Mouse (Mus musculus) cerebellum, adult 8-10 months (tissue): Measurements from ENCODE around the gene Zswim4.

Source experiments
- DNase-seq: peaks from one replicate; pipeline ENCODE4 v3.0.0; 2022

Zswim4 gene

DNA sequence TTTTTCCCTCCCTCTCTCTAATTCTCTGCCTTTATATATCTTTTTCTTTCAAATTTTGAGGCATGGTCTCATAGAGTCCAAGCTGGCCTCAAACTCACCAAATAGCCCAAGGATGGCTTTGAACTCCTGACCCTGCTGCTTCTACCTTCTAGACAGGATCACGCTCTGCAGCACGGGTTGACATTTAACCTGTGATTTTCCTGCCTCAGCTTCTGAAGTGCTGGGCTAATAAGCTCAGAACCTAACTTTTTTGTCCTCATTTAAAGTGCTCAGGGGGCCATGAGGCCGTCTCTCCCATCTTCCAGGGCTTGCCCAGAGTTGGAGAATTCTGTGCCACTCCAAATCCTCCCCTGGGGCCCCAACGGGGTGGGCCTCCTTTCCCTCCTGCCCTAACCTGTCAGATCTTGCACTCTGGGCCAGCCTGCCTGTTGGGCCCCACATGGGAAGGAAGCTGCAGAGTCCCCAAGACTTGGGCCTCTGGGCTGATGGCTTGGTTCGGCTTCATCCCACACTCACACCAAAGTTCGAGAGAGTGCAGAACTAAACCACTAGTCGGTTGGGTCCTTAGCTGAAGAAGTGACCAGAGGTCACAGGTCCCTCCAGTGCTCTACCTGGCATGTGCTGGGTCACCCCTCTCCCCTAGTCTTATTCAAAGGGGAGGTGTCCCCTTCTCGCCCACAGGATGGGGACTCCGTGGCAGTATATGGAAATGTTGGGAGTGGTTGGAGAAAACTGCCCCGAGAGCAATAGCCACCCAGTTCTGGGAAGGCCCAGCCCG lies 37.3 kb downstream of the Zswim4 start:
- DNase-seq: no peak

DNA sequence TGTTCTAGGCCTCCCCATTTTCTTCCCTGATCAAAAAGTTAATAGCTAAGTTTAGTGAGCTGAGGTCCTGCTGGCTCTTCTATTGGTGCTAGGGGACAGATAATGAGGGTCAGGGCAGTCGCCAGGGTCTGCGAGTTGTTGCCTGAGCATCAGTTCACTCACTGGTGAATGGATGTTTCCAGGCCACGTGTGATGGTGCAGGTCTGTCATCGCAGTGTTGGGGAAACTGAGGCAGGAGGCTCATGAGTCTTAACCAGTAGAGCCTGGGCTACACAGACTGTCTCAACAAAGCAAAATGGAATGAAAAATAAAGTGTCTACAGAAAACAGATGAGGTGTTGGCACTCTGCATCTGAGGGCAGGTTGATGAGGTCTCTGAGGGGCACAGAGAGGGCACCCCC lies 38.0 kb downstream of the Zswim4 start:
- DNase-seq: no peak

DNA sequence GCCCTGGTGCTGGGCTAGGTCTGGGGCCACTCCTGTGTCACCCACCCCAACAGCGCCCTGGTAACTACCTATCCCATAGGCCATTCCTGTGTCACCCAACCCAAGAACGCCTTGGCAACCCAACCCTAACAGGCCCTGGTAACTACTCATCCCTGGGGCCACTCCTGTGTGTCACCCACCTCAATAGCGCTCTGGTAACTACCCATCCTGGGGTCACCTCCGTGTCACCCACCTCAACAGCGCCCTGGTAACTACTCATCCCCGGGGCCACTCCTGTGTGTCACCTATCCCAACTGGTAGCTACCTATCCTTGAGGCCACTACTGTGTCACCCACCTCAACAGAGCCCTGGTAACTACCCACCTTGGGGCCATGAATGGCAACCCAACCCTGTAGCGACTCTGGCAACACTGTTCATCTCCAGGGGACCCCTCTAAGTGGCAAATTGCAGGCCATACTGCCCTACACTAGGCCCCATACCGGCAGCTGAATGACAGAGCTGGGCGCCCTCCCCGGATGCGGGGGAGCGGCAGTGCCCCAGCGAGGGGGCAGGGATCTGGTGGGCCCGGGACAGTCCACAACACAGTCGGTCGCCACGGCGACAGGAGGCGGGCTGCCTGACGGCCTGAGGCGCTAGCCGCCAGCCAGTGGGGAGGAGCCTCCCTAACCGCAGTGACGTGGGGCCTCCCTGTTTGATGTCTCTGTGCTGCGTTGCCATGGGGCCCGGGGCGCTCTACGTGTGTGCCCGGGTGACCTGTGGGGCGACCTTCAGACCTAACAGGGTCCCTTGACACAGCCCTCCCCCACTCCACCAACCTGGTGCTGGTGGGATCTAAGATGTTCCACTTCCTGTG lies 38.7 kb downstream of the Zswim4 start:
- no peak for DNase-seq

DNA sequence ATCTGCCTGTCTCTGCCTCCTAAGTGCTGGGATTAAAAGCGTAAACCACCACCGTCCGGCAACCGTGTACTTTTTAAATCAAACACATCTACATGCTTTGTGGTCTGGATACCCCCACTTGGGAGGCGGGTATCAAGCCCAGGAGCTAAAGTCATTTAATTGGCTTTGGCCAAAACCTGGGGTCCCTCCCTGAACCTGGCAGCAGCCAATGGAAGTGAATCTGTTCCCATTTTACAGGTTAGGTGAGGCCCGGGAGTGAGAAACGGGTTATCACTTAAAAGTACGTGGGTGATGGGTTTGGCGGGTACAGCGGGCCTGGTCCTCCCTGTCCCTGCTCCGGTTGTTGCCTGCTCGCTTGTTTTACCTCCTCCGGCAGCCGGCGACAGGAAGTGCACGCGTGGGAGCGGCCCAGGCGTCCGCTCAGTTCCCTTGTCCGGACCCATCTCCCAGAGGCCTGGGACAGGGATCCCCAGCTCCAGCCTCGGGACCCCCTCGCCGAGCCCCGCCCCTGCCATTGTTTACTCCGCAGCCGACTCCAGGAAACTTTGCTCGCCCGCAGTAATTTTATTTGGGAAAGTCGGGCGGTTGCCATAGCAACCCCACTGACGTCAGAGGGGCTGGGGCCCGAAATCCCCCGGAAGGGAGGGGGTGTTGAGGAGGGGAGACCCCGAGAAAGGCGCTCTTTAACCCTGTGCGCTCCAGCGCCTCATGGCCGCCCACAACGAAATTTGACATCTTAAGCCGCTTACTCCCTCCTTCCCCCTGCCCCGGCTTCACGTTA lies 39.5 kb downstream of the Zswim4 start:
- no peak for DNase-seq

GRCm38 (mm10) chr8:84194224-84194743 lies 42.6 kb downstream of the Zswim4 start:
- no peak for DNase-seq

DNA sequence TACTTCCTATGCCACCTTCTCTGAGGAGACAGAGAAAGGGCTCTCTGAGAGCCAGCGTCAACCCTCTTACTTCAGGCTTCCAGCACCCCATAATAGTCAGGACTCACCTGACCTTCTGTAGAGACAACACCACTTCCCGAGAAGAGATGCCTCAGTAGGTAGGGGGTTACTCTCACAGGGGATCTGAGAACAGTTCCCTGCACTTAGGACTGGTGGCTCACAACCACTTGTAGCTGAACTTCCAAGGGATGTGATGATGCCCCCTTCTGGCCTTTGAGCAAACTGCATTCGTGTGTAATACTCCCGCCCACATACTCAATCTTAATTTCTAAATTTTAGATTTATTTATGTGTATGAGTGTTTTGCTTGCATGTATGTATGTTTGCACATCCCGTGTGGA lies 43.3 kb downstream of the Zswim4 start:
- DNase-seq: no peak

DNA sequence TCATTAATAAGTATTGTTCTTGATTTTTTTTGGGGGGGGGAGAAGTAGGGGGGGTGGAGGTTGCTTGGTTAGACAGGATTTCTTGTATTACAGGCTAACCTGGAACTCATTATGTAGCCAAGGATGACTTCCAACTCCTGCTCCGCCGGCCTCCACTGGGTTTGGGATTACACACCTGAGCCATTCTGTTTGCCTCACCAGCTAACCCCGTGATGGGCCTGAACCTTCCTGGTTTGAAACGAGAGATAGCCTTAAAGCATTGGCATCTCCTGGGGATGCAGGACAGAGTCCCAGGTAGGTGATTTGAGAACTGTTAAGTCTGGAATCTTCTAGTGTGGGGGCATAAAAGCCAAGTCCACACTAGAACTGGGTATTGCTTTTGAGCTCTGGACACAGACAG lies 43.7 kb downstream of the Zswim4 start:
- DNase-seq: no peak

GRCm38 (mm10) chr8:84192555-84192954 lies 44.3 kb downstream of the Zswim4 start:
- no peak for DNase-seq

DNA sequence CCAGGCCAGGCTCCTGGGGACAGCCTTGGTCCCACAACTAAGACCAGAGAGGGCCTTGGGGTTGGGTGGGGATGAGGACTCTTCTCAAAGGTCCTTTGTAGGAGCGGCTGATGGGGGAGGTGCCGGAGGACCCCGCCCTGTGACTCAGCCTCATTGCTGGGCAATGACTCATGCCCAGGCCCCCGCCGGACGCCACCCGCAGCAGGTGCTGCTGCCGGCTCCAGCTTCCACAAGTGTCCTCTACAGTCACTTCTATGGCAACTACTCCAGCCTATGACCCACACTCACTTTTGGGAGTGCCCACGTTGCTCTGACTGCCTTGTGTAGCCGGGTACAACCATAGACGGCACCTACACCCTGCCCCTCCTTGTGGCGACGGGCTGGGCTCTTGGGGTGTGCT lies 44.8 kb downstream of the Zswim4 start:
- DNase-seq: no peak

DNA sequence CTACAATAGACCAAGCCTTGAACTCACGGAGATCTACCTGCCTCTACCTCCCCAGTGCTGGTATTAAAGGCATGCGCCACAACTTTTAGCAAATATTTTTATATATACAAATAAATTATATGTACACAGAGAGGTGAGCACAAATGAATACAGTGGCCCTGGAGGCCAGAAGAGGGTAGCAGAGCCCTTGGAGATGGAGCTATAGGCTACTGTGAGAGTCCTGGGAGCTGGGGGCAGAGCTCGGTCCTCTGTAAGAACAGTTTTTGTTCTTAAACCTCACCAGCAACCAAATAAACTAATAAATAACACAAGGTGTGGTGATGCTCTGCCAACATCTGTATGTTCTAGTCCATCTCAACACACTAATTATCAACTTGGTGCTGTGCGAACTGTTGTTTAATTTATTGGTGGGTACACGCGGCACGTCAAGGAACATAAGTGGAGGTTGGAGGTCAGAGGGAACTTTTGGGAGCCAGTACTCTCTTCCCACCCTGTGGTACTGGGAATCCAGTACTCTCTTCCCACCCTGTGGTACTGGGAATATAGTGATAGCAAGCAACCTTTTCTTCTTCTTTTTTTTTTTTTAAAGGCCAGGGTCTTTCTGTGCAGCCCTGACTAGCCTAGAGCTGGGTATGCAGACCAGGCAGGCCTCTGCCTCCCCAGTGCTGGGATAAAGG lies 46.5 kb downstream of the Zswim4 start:
- no peak for DNase-seq

- no peak for DNase-seq
These were observed 47.3 kb downstream of the Zswim4 start for GRCm38 (mm10) chr8:84189603-84190002.

GRCm38 (mm10) chr8:84188671-84189070 lies 48.2 kb downstream of the Zswim4 start:
- no peak for DNase-seq

DNA sequence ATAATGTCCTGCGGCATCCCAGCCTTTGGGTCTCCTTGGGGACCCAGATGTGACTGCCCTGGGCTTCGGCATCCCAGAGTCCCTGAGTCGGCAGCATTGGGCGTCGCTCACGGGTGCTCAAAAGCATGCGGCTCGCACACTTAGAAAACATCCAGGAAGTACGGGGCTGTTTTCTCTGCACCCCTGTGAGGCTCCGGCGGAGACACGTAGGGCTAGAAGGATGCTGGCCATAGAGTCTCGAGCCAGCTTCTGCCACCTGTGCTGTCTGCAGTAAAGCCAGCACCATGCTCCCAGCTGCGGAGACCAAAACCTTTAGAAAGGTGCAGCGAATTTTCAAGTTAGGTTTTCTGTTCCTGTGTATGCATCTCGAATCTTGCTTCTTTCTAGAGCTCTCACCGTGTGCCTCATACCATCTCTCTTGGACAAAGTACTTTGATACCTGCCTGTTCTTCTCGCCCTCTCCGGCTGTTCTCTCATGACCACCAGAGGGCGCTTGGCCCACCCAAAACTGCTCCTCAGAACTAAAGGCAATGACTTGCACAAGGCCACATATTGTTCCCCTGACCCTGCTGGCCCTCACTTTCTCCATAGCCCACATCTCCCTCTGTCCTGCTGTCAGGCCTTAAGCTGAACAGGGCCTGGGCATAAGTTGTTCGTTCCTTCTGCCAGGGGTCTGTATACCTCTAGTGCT lies 49.6 kb downstream of the Zswim4 start:
- DNase-seq: peak; percentile 67

DNA sequence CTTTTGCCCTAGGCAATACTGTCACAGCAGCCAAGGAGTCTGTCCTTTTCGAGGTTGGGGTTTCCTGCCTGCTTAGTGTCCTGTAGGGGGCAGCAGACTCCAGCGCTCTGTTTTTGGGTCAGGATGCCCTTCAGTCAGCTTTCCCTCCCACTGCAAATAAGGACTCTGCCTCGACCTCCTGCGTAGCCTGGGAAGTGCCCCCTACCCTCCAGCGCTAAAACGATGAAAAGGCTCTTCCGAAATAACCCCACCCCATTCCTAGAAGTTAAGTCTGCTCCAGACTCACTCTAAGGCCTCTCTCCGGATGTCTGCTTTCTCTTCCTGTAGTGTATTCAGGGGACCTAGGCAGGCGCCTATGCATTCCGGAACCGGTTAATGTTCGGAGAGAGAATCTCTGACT lies 50.3 kb downstream of the Zswim4 start:
- peak; percentile 80 for DNase-seq

- no peak for DNase-seq
These were observed 51.7 kb downstream of the Zswim4 start, which contains the start of gene Nanos3 for GRCm38 (mm10) chr8:84185117-84185516. Gene Nanos3, minus strand, starts transcription at chr8:84185217.

GRCm38 (mm10) chr8:84184085-84185043 lies 52.5 kb downstream of the Zswim4 start:
- peak; percentile 46 for DNase-seq

DNA sequence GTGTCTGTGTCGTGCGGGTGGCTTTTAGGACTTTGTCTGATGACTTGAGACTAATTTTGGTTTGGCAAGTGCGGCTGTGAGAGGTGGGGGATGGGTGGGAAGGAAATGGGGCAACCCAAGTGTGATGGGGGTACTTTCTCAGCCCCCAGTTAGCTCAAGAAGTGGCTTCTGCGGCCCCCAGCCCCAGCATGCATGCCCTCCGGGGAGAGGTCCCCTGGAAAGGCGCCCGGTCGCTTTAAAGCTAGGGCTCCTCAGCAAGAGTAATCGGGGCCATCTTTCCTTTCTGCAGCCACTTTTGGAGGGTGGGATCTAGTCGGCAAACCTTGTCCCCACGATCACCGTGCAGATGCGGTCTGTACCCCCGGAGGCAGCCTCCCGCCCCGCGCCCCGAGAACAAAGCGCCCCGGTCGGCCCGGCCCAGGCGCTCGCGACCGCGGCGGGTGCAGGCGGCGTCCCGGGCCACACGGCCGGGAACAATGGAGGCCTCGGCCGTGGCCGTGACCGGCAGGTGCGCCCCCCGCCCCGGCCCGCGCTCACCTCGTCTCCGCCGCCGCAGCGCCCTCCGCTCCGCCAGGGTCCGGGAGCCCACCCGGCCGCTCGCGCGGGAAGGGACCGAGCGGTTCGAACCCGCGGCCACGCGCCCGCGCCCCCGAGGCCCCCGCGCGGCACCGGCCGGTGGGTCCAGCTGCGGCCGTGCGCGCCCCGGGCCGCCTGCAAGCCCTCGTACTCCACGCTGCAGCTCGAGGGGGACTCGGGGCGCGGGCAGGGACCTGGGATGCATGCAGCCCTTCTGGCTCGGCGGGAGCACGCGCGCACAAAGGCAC lies 53.4 kb downstream of the Zswim4 start:
- DNase-seq: peak; percentile 43

DNA sequence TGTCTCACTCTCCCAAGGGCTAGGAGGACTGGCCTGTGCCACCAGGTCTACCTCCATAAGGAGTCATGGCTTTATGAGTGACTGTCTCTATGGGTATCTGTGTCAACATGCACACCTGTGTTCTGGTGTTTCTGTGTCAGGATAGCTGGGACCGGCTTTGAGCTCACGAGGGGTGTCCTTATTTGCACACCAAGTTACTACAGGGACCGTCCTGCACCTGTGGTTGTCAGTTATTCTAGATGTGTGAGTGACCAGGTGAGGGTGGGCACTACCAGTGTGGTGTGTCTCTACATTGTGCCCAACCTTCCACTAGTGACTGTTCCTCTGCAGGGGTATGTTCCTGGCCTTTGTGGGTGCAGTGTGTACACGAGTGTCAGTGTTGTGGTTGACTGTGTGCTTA lies 54.0 kb downstream of the Zswim4 start:
- no peak for DNase-seq

- DNase-seq: no peak
These were observed 56.2 kb downstream of the Zswim4 start for GRCm38 (mm10) chr8:84180530-84181190.
